Comparison of ENCODE assay signal across 10 mouse cellular contexts in the genomic region with DNA sequence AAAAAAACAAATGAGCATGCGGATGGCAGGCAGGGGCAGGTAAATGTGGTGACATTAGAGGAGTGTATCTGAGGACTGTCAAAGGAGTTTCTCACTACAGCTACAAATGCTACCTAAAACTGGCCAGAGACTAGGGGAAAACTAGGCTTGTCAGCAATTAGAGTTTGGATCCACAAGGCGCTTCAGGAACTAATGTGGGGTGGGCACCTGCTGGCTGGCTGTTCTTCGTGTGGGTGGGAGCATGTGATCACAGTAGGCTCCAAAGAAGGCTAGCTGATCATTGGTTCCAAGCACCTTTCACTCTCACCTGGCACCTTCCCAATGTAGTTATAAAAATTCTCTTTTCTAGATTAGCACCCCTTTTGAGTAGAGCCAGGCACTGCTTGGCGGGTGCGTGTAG. TPM values are rescaled to one million over a fixed set of nuclear protein-coding genes. Genes with fewer than 3 reads are reported as not detected.
DNase-seq lines count a peak whose midpoint lies in the region; ATAC-seq and TF ChIP-seq lines count a peak whose summit lies in the region.
"Had no signal": no experiment of that assay in that cellular context is flagged by ENCODE, and none has a peak within 500 bp of the region (broad histone marks: within the 10 kb centered on the region; RNA-seq: fewer than 3 reads in every experiment).

No protein-coding gene starts in this region.

- DNase-seq in heart, adult 2 months, result no peak
- DNase-seq in midbrain, embryonic 11.5 days (ENCODE audit: low spot score, missing footprints), result peak; percentile 84
- no peak for DNase-seq in adrenal gland, adult 2 months
- no peak for DNase-seq in testis, postnatal 10 days (ENCODE audit: low spot score)

- H3K36me3 ChIP-seq in heart, embryonic 12.5 days, result no peaks in the 10 kb centered on the region
- H3K36me3 ChIP-seq in heart, adult 2 months (ENCODE audit: control insufficient read depth, insufficient read depth, low read length), result no peaks in the 10 kb centered on the region
- no peaks in the 10 kb centered on the region for H3K36me3 ChIP-seq in ES-Bruce4 (ENCODE audit: control insufficient read depth, insufficient read depth, low read length, poor library complexity, severe bottlenecking)
- H3K36me3 ChIP-seq in forebrain, embryonic 16.5 days (ENCODE audit: control insufficient read depth, insufficient read depth), result no peaks in the 10 kb centered on the region
- H3K36me3 ChIP-seq in midbrain, embryonic 11.5 days (ENCODE audit: control insufficient read depth, insufficient read depth, low read length), result no peaks in the 10 kb centered on the region

- H3K9me3 ChIP-seq in heart, embryonic 12.5 days (replicated peaks), result no peaks in the 10 kb centered on the region
- no peaks in the 10 kb centered on the region for H3K9me3 ChIP-seq in ES-Bruce4 (replicated peaks; ENCODE audit: control insufficient read depth, insufficient read depth, low read length, poor library complexity, severe bottlenecking)
- no peaks in the 10 kb centered on the region for H3K9me3 ChIP-seq in forebrain, embryonic 16.5 days (ENCODE audit: control insufficient read depth, low read length)
- no peaks in the 10 kb centered on the region for H3K9me3 ChIP-seq in midbrain, embryonic 11.5 days (ENCODE audit: control insufficient read depth, low read length)
- H3K9me3 ChIP-seq: megakaryocyte, embryonic 14.5 days had no signal

- H3K79me2 ChIP-seq in heart, adult 2 months (replicated peaks; ENCODE audit: control insufficient read depth, insufficient read depth, low read length), result no peaks in the 10 kb centered on the region

- 16% methylated on average over 5 of the region's 5 CpGs for WGBS in heart, embryonic 12.5 days
- 35% methylated on average over 5 of the region's 5 CpGs for WGBS in heart, adult 2 months
- 8% methylated on average over 5 of the region's 5 CpGs for WGBS in forebrain, embryonic 16.5 days
- 11% methylated on average over 5 of the region's 5 CpGs for WGBS in midbrain, embryonic 11.5 days

- peak overlapping the region; percentile 98 for H3K4me2 ChIP-seq in heart, embryonic 12.5 days
- peak overlapping the region; percentile 98 for H3K4me2 ChIP-seq in forebrain, embryonic 16.5 days (ENCODE audit: low read length)
- peak overlapping the region; percentile 97 for H3K4me2 ChIP-seq in midbrain, embryonic 11.5 days

- no peak for TF ChIP-seq POLR2A in heart, adult 2 months (IDR thresholded peaks at IDR 0.05; ENCODE audit: insufficient read depth, low read depth, low read length)
- TF ChIP-seq POLR2A in ES-Bruce4 (IDR thresholded peaks at IDR 0.05; ENCODE audit: insufficient read depth, low read length), result no peak

- intact Hi-C loops in heart, adult 2 months (cut with DNase I), result no loop called here

- no peak for TF ChIP-seq CTCF in heart, adult 2 months (IDR thresholded peaks at IDR 0.05)
- no peak for TF ChIP-seq CTCF in ES-Bruce4 (IDR thresholded peaks at IDR 0.05; ENCODE audit: low read depth, low read length)

- H3K4me1 ChIP-seq in heart, embryonic 12.5 days (replicated peaks), result peaks cover 13% of the 10 kb centered on the region; the same call in 1 of the 2 replicates
- no peaks in the 10 kb centered on the region; the same call in 1 of the 2 replicates for H3K4me1 ChIP-seq in heart, adult 2 months (ENCODE audit: control insufficient read depth, insufficient read depth, low read length)
- H3K4me1 ChIP-seq in ES-Bruce4 (ENCODE audit: control insufficient read depth, insufficient read depth, low read length), result no peaks in the 10 kb centered on the region
- H3K4me1 ChIP-seq in forebrain, embryonic 16.5 days (replicated peaks; ENCODE audit: control insufficient read depth, insufficient read depth, low read length), result peaks cover 16% of the 10 kb centered on the region
- H3K4me1 ChIP-seq in midbrain, embryonic 11.5 days (ENCODE audit: control insufficient read depth, insufficient read depth, low read length), result no peaks in the 10 kb centered on the region

- no peak for ATAC-seq in heart, embryonic 12.5 days (ENCODE audit: insufficient number of reproducible peaks, low FRiP score)
- ATAC-seq in forebrain, embryonic 16.5 days, result no peak; the same call in 1 of the 2 replicates
- no peak for ATAC-seq in midbrain, embryonic 11.5 days (ENCODE audit: low FRiP score)
- no peak for ATAC-seq in CD4-positive, CD25-positive, alpha-beta regulatory T cell, adult 4 months

- peaks cover 19% of the 10 kb centered on the region; the same call in 1 of the 2 replicates for H3K27me3 ChIP-seq in heart, embryonic 12.5 days (replicated peaks)
- H3K27me3 ChIP-seq in heart, adult 2 months (ENCODE audit: control insufficient read depth, insufficient read depth, low read length), result peaks cover 2% of the 10 kb centered on the region
- peaks cover 13% of the 10 kb centered on the region for H3K27me3 ChIP-seq in ES-Bruce4 (ENCODE audit: control insufficient read depth, insufficient read depth, low read length, poor library complexity, severe bottlenecking)
- peaks cover 5% of the 10 kb centered on the region; the same call in 1 of the 2 replicates for H3K27me3 ChIP-seq in forebrain, embryonic 16.5 days (replicated peaks; ENCODE audit: control insufficient read depth, insufficient read depth, low read length)
- peaks cover 31% of the 10 kb centered on the region for H3K27me3 ChIP-seq in midbrain, embryonic 11.5 days (ENCODE audit: control insufficient read depth, insufficient read depth, low read length)
- H3K27me3 ChIP-seq: CH12.LX had no signal

- peak overlapping the region; percentile 82 for H3K9ac ChIP-seq in heart, embryonic 12.5 days
- H3K9ac ChIP-seq in heart, adult 2 months (ENCODE audit: low read depth, low read length), result no peak overlapping the region
- H3K9ac ChIP-seq in ES-Bruce4 (ENCODE audit: low read depth, poor library complexity, severe bottlenecking), result peak overlapping the region; percentile 59; the same call in 1 of the 2 replicates
- H3K9ac ChIP-seq in forebrain, embryonic 16.5 days (replicated peaks; ENCODE audit: low read depth, low read length), result peak overlapping the region; percentile 83
- peak overlapping the region; percentile 75; the same call in 1 of the 2 replicates for H3K9ac ChIP-seq in midbrain, embryonic 11.5 days (ENCODE audit: low read length)

- no peak for TF ChIP-seq EP300 in heart, adult 2 months (IDR thresholded peaks at IDR 0.05; ENCODE audit: insufficient read depth, low read depth, low read length)
- TF ChIP-seq EP300 in ES-Bruce4 (IDR thresholded peaks at IDR 0.05; ENCODE audit: insufficient read depth, low read depth, low read length), result no peak

- 0 out of 2 replicates have a peak overlapping the region, but pooled peaks have one; percentile 87 for H3K27ac ChIP-seq in heart, embryonic 12.5 days (ENCODE audit: poor library complexity, severe bottlenecking)
- no peak overlapping the region for H3K27ac ChIP-seq in heart, adult 2 months
- H3K27ac ChIP-seq in ES-Bruce4 (ENCODE audit: insufficient read depth, low read length), result no peak overlapping the region
- H3K27ac ChIP-seq in forebrain, embryonic 16.5 days (ENCODE audit: low read length), result no peak overlapping the region
- H3K27ac ChIP-seq in midbrain, embryonic 11.5 days (ENCODE audit: low read depth, low read length), result no peak overlapping the region

- H3K4me3 ChIP-seq in heart, embryonic 12.5 days, result peak overlapping the region; percentile 81
- no peak overlapping the region; the same call in 1 of the 2 replicates for H3K4me3 ChIP-seq in heart, adult 2 months
- peak overlapping the region; percentile 77 for H3K4me3 ChIP-seq in ES-Bruce4 (ENCODE audit: low read depth, low read length)
- peak overlapping the region; percentile 82 for H3K4me3 ChIP-seq in forebrain, embryonic 16.5 days (replicated peaks; ENCODE audit: low read length)
- peak overlapping the region; percentile 62 for H3K4me3 ChIP-seq in midbrain, embryonic 11.5 days (ENCODE audit: low read depth, low read length)

RNA-seq across cellular contexts. Expression of gene Bmper, which starts 0.9 kb away (rescaled TPM):
- polyA plus RNA-seq in heart, embryonic 12.5 days (2016; fragmentation: Nextera tagmentation; extraction: Ambion mirVana), result 12.3 and 12.4 TPM in 2 replicates
- 1 to 10 TPM; 2.6 to 4.3 TPM for total RNA-seq in heart, adult 2 months (2021)
- polyA plus RNA-seq in heart, adult 2 months (2012; rRNA removed), result 1.9 and 2.6 TPM in 2 replicates
- not detected in 2 replicates for polyA plus RNA-seq in ES-Bruce4 (2011; ENCODE audit: insufficient read depth, insufficient read length, low read depth, missing spikeins)
- 13.6 and 15.9 TPM in 2 replicates for polyA plus RNA-seq in forebrain, embryonic 16.5 days (2015; fragmentation: Nextera tagmentation; extraction: Ambion mirVana)
- polyA plus RNA-seq in midbrain, embryonic 11.5 days (2014; fragmentation: Nextera tagmentation; extraction: Ambion mirVana), result 1.4 and 2.7 TPM in 2 replicates
- polyA plus RNA-seq in CD4-positive, CD25-positive, alpha-beta regulatory T cell, adult 4 months (2017; shearing (Covaris generic)), result not detected
- 1 to 10 TPM; 1.5 to 2.4 TPM for total RNA-seq in adrenal gland, adult 2 months (2021)
- polyA plus RNA-seq in adrenal gland, adult 2 months (2012; rRNA removed), result 0.61 and 1.1 TPM in 2 replicates
